Mouse (Mus musculus) adrenal gland, postnatal 14 days (tissue): ENCODE results near the gene Npas2. TPM values are rescaled to one million over a fixed set of nuclear protein-coding genes. Genes with fewer than 3 reads are reported as not detected.
A peak's percentile ranks its signal among the peaks of the same experiment; 100 is the strongest.

ENCODE experiments used
- DNase-seq: peaks from one replicate; pipeline ENCODE4 v3.0.0; 2021; ENCODE audit warnings: mixed read lengths
- total RNA-seq: library from RNA; stranded (reverse); gene quantifications from 2 replicates; pipeline ENCODE4 v1.2.3, GENCODE M21; 2021

The Npas2 gene
- total RNA-seq, 1 experiment from 2014 or later: 4.5 TPM

- DNase-seq: peak; percentile 79
These were observed 91.3 kb downstream of the Npas2 start for GRCm38 (mm10) chr1:39284786-39285185.

GRCm38 (mm10) chr1:39287076-39287475 is 93.5 kb downstream of the Npas2 start:
- DNase-seq: no peak

- DNase-seq: peak; percentile 39
These were observed 94.3 kb downstream of the Npas2 start for GRCm38 (mm10) chr1:39287831-39288230.

- peak; percentile 32 for DNase-seq
These were observed 94.9 kb downstream of the Npas2 start for GRCm38 (mm10) chr1:39288425-39288824.

GRCm38 (mm10) chr1:39292001-39292400 is 98.5 kb downstream of the Npas2 start:
- DNase-seq: no peak

- DNase-seq: no peak
These were observed 104.8 kb downstream of the Npas2 start for GRCm38 (mm10) chr1:39298294-39298693.

GRCm38 (mm10) chr1:39300243-39300642 is 106.7 kb downstream of the Npas2 start:
- DNase-seq: no peak

GRCm38 (mm10) chr1:39300676-39301075 is 107.1 kb downstream of the Npas2 start:
- peak; percentile 69 for DNase-seq

GRCm38 (mm10) chr1:39302246-39302645 is 108.7 kb downstream of the Npas2 start:
- no peak for DNase-seq

GRCm38 (mm10) chr1:39303054-39303649 is 109.6 kb downstream of the Npas2 start:
- DNase-seq: no peak

- DNase-seq: no peak
These were observed 113.8 kb downstream of the Npas2 start for GRCm38 (mm10) chr1:39307291-39307690.

- DNase-seq: no peak
These were observed 114.4 kb downstream of the Npas2 start for GRCm38 (mm10) chr1:39307971-39308370.

- DNase-seq: no peak
These were observed 116.0 kb downstream of the Npas2 start for GRCm38 (mm10) chr1:39309548-39309947.

GRCm38 (mm10) chr1:39312345-39312967 is 118.9 kb downstream of the Npas2 start:
- no peak for DNase-seq

GRCm38 (mm10) chr1:39313352-39314245 is 120.1 kb downstream of the Npas2 start:
- DNase-seq: no peak

GRCm38 (mm10) chr1:39317935-39318334 is 124.4 kb downstream of the Npas2 start:
- peak; percentile 61 for DNase-seq

- DNase-seq: no peak
These were observed 125.3 kb downstream of the Npas2 start for GRCm38 (mm10) chr1:39318870-39319269.

GRCm38 (mm10) chr1:39321954-39322353 is 128.4 kb downstream of the Npas2 start:
- no peak for DNase-seq

- no peak for DNase-seq
These were observed 131.7 kb downstream of the Npas2 start for GRCm38 (mm10) chr1:39325228-39325627.

- no peak for DNase-seq
These were observed 134.0 kb downstream of the Npas2 start for GRCm38 (mm10) chr1:39327546-39327945.

- peak; percentile 60 for DNase-seq
These were observed 137.5 kb downstream of the Npas2 start for GRCm38 (mm10) chr1:39330857-39331594.

GRCm38 (mm10) chr1:39332456-39332855 is 138.9 kb downstream of the Npas2 start:
- DNase-seq: no peak
